In the genomic region with DNA sequence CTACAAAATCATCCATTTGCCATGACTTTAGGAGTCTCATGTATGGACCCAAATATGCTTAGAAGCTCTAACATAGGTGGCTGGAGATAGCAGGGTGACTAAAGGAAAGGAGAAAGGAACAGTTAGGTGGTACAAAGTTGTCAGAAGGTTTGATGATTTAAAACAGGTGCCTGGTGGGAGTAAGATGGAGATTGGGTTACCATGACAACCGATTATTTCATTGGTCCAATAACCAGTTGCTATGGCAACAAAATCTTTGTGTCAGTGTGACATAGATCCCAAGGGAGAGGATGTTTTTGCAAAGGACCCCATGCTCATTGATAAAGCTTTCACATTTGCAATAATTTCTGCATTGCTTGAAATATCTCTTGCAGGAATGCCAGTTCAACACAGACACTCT, we compare ENCODE assay signal across 16 mouse cellular contexts. TPM values are rescaled to one million over a fixed set of nuclear protein-coding genes. Genes with fewer than 3 reads are reported as not detected.
DNase-seq lines count a peak whose midpoint lies in the region; ATAC-seq lines count a peak whose summit lies in the region.
"Had no signal": no experiment of that assay in that cellular context is flagged by ENCODE, and none has a peak within 500 bp of the region (broad histone marks: within the 10 kb centered on the region; RNA-seq: fewer than 3 reads in every experiment).

No protein-coding gene starts in this region.

- H3K9me3 ChIP-seq in forebrain, embryonic 14.5 days (replicated peaks; ENCODE audit: control insufficient read depth, low read length), result no peaks in the 10 kb centered on the region
- no peaks in the 10 kb centered on the region for H3K9me3 ChIP-seq in hindbrain, embryonic 15.5 days
- no peaks in the 10 kb centered on the region for H3K9me3 ChIP-seq in midbrain, embryonic 16.5 days (replicated peaks; ENCODE audit: control insufficient read depth, low read length, poor library complexity, severe bottlenecking)
- H3K9me3 ChIP-seq in limb, embryonic 10.5 days (replicated peaks), result no peaks in the 10 kb centered on the region
- H3K9me3 ChIP-seq: embryonic facial prominence, embryonic 15.5 days; heart, embryonic 10.5 days had no signal

- H3K4me1 ChIP-seq in forebrain, embryonic 14.5 days (ENCODE audit: control insufficient read depth, insufficient read depth, low read length), result no peaks in the 10 kb centered on the region
- H3K4me1 ChIP-seq in hindbrain, embryonic 15.5 days (replicated peaks), result peaks cover 16% of the 10 kb centered on the region
- peaks cover 7% of the 10 kb centered on the region; the same call in 1 of the 2 replicates for H3K4me1 ChIP-seq in midbrain, embryonic 16.5 days (ENCODE audit: control insufficient read depth, insufficient read depth, low read length)
- H3K4me1 ChIP-seq in limb, embryonic 10.5 days, result no peaks in the 10 kb centered on the region
- H3K4me1 ChIP-seq: embryonic facial prominence, embryonic 15.5 days; heart, embryonic 10.5 days had no signal

- 92% methylated on average over 1 of the region's 1 CpGs for WGBS in forebrain, embryonic 14.5 days
- WGBS in hindbrain, embryonic 15.5 days, result 72% methylated on average over 1 of the region's 1 CpGs
- 74% methylated on average over 1 of the region's 1 CpGs for WGBS in midbrain, embryonic 16.5 days
- WGBS in limb, embryonic 10.5 days, result 87% methylated on average over 1 of the region's 1 CpGs

- no peak overlapping the region for H3K9ac ChIP-seq in forebrain, embryonic 14.5 days (ENCODE audit: low read length)
- H3K9ac ChIP-seq in hindbrain, embryonic 15.5 days, result no peak overlapping the region
- H3K9ac ChIP-seq in midbrain, embryonic 16.5 days (ENCODE audit: low read depth, low read length), result no peak overlapping the region
- H3K9ac ChIP-seq: embryonic facial prominence, embryonic 15.5 days; liver, embryonic 14.5 days had no signal

- H3K27me3 ChIP-seq in forebrain, embryonic 14.5 days (replicated peaks; ENCODE audit: control insufficient read depth, insufficient read depth, low read length), result no peaks in the 10 kb centered on the region
- no peaks in the 10 kb centered on the region for H3K27me3 ChIP-seq in hindbrain, embryonic 15.5 days
- H3K27me3 ChIP-seq in midbrain, embryonic 16.5 days (ENCODE audit: control insufficient read depth, insufficient read depth, low read depth, low read length), result no peaks in the 10 kb centered on the region
- H3K27me3 ChIP-seq in limb, embryonic 10.5 days (ENCODE audit: low read depth, poor library complexity, severe bottlenecking), result no peaks in the 10 kb centered on the region
- H3K27me3 ChIP-seq: embryonic facial prominence, embryonic 15.5 days had no signal

- ATAC-seq in forebrain, embryonic 14.5 days, result 0 out of 2 replicates have a peak, but pooled peaks have one; percentile 32
- ATAC-seq in hindbrain, embryonic 15.5 days (ENCODE audit: low FRiP score, low read depth), result peak; percentile 61; the same call in 1 of the 2 replicates
- ATAC-seq in midbrain, embryonic 16.5 days, result peak; percentile 83
- ATAC-seq in granulocyte monocyte progenitor cell, adult 5-6 weeks (replicated peaks; ENCODE audit: poor library complexity, severe bottlenecking), result no peak

- no peak overlapping the region for H3K4me3 ChIP-seq in forebrain, embryonic 14.5 days (ENCODE audit: low read depth, low read length)
- no peak overlapping the region for H3K4me3 ChIP-seq in hindbrain, embryonic 15.5 days
- no peak overlapping the region for H3K4me3 ChIP-seq in midbrain, embryonic 16.5 days (ENCODE audit: low read depth, low read length)
- no peak overlapping the region for H3K4me3 ChIP-seq in limb, embryonic 10.5 days
- H3K4me3 ChIP-seq: embryonic facial prominence, embryonic 15.5 days; heart, embryonic 10.5 days had no signal

- H3K27ac ChIP-seq in forebrain, embryonic 14.5 days (ENCODE audit: low read depth, low read length), result peak overlapping the region; percentile 68; the same call in 1 of the 2 replicates
- H3K27ac ChIP-seq in hindbrain, embryonic 15.5 days (replicated peaks), result peak overlapping the region; percentile 79
- peak overlapping the region; percentile 88 for H3K27ac ChIP-seq in midbrain, embryonic 16.5 days (ENCODE audit: low read length)
- no peak overlapping the region for H3K27ac ChIP-seq in limb, embryonic 10.5 days
- H3K27ac ChIP-seq: embryonic facial prominence, embryonic 15.5 days; heart, embryonic 10.5 days; liver, embryonic 14.5 days had no signal

- peak; percentile 43 to 71 for DNase-seq in layer of hippocampus, adult 18-20 months (ENCODE audit: low spot score in 2 of 2)
- DNase-seq in layer of hippocampus, postnatal 10 days (ENCODE audit: low spot score in 2 of 2), result no peak
- DNase-seq in forebrain, embryonic 14.5 days (ENCODE audit: low spot score), result peak; percentile 79
- DNase-seq in urinary bladder, postnatal 10 days (ENCODE audit: low spot score), result no peak
- DNase-seq in limb, embryonic 10.5 days (ENCODE audit: low spot score), result no peak
- DNase-seq: cerebellum, postnatal 14 days; kidney, adult 9 months; spleen, adult 18-20 months had no signal

- H3K36me3 ChIP-seq in forebrain, embryonic 14.5 days (ENCODE audit: control insufficient read depth, insufficient read depth, low read length), result no peaks in the 10 kb centered on the region
- no peaks in the 10 kb centered on the region for H3K36me3 ChIP-seq in hindbrain, embryonic 15.5 days
- no peaks in the 10 kb centered on the region for H3K36me3 ChIP-seq in midbrain, embryonic 16.5 days (ENCODE audit: control insufficient read depth, insufficient read depth, low read length)
- no peaks in the 10 kb centered on the region for H3K36me3 ChIP-seq in limb, embryonic 10.5 days
- H3K36me3 ChIP-seq: embryonic facial prominence, embryonic 15.5 days; heart, embryonic 10.5 days had no signal

- H3K4me2 ChIP-seq in forebrain, embryonic 14.5 days (ENCODE audit: low read length), result no peak overlapping the region
- H3K4me2 ChIP-seq in hindbrain, embryonic 15.5 days, result peak overlapping the region; percentile 14; the same call in 1 of the 2 replicates
- H3K4me2 ChIP-seq in midbrain, embryonic 16.5 days (ENCODE audit: low read length), result peak overlapping the region; percentile 29
- H3K4me2 ChIP-seq: embryonic facial prominence, embryonic 15.5 days had no signal

RNA-seq across cellular contexts. Expression of a gene that starts 12.8 kb away (rescaled TPM):
- total RNA-seq in layer of hippocampus, adult 18-20 months (2021), result 10 to 100 TPM; 81.4 to 83.1 TPM
- 10 to 100 TPM; 62.6 to 63.9 TPM for total RNA-seq in layer of hippocampus, postnatal 10 days (2021)
- polyA plus RNA-seq in forebrain, embryonic 14.5 days (2014; fragmentation: Nextera tagmentation; extraction: Ambion mirVana), result 19.8 and 25.0 TPM in 2 replicates
- polyA plus RNA-seq in hindbrain, embryonic 15.5 days (2015; fragmentation: Nextera tagmentation; extraction: Ambion mirVana), result 29.3 and 31.8 TPM in 2 replicates
- polyA plus RNA-seq in midbrain, embryonic 16.5 days (2015; fragmentation: Nextera tagmentation; extraction: Ambion mirVana), result 36.7 and 42.8 TPM in 2 replicates
- polyA plus RNA-seq in limb, embryonic 10.5 days (2016; fragmentation: Nextera tagmentation; extraction: Ambion mirVana), result 22.0 and 25.2 TPM in 2 replicates
- total RNA-seq in granulocyte monocyte progenitor cell, adult 5-6 weeks (2014; fragmentation: Nextera tagmentation), result 23.0 and 25.6 TPM in 2 replicates
- 16.0 and 21.6 TPM in 2 replicates for total RNA-seq in granulocyte monocyte progenitor cell, adult 5-6 weeks (2017)

RNA-seq across cellular contexts. Expression of a gene that starts 15.3 kb away (rescaled TPM):
- 10 to 100 TPM; 24.7 to 29.7 TPM for total RNA-seq in layer of hippocampus, adult 18-20 months (2021)
- total RNA-seq in layer of hippocampus, postnatal 10 days (2021), result 10 to 100 TPM; 28.1 to 28.8 TPM
- 4.2 and 6.5 TPM in 2 replicates for polyA plus RNA-seq in forebrain, embryonic 14.5 days (2014; fragmentation: Nextera tagmentation; extraction: Ambion mirVana)
- polyA plus RNA-seq in hindbrain, embryonic 15.5 days (2015; fragmentation: Nextera tagmentation; extraction: Ambion mirVana), result 10.2 and 11.1 TPM in 2 replicates
- 8.9 and 11.2 TPM in 2 replicates for polyA plus RNA-seq in midbrain, embryonic 16.5 days (2015; fragmentation: Nextera tagmentation; extraction: Ambion mirVana)
- polyA plus RNA-seq in limb, embryonic 10.5 days (2016; fragmentation: Nextera tagmentation; extraction: Ambion mirVana), result 0.90 and 2.5 TPM in 2 replicates
- 1.0 and 3.8 TPM in 2 replicates for total RNA-seq in granulocyte monocyte progenitor cell, adult 5-6 weeks (2014; fragmentation: Nextera tagmentation)
- total RNA-seq in granulocyte monocyte progenitor cell, adult 5-6 weeks (2017), result 0.13 and 1.3 TPM in 2 replicates

RNA-seq across cellular contexts. Expression of a gene that starts 31.6 kb away (rescaled TPM):
- 10 to 100 TPM; 12.1 to 12.4 TPM for total RNA-seq in layer of hippocampus, adult 18-20 months (2021)
- 10 to 100 TPM; 25.4 to 29.5 TPM for total RNA-seq in layer of hippocampus, postnatal 10 days (2021)
- polyA plus RNA-seq in forebrain, embryonic 14.5 days (2014; fragmentation: Nextera tagmentation; extraction: Ambion mirVana), result 17.7 and 22.3 TPM in 2 replicates
- polyA plus RNA-seq in hindbrain, embryonic 15.5 days (2015; fragmentation: Nextera tagmentation; extraction: Ambion mirVana), result 25.6 and 28.9 TPM in 2 replicates
- 27.2 and 29.0 TPM in 2 replicates for polyA plus RNA-seq in midbrain, embryonic 16.5 days (2015; fragmentation: Nextera tagmentation; extraction: Ambion mirVana)
- polyA plus RNA-seq in limb, embryonic 10.5 days (2016; fragmentation: Nextera tagmentation; extraction: Ambion mirVana), result 0.46 and 0.86 TPM in 2 replicates
- not detected in 2 replicates for total RNA-seq in granulocyte monocyte progenitor cell, adult 5-6 weeks (2014; fragmentation: Nextera tagmentation)
- 0.10 TPM in 1 of 2 replicates, not detected in the other for total RNA-seq in granulocyte monocyte progenitor cell, adult 5-6 weeks (2017)
- total RNA-seq: gastrocnemius, adult 18-20 months; hematopoietic stem cell, adult 5-6 weeks had no signal

Comparison
In these comparisons a context has a peak if more than half of its experiments do, and no peak if none do; other contexts are left out.
1. DNase-seq: peak in layer of hippocampus, adult 18-20 months (2 of 2) and forebrain, embryonic 14.5 days (single experiment); none in layer of hippocampus, postnatal 10 days (0 of 2), urinary bladder, postnatal 10 days (single experiment) and limb, embryonic 10.5 days (single experiment).
2. RNA of a gene that starts 31.6 kb away (polyA plus RNA-seq): 27.2 to 29.0 TPM in midbrain, embryonic 16.5 days, 25.6 to 28.9 TPM in hindbrain, embryonic 15.5 days and 17.7 to 22.3 TPM in forebrain, embryonic 14.5 days; 0.46 to 0.86 TPM in limb, embryonic 10.5 days; every median in the first group is over 10 times any median in the second.